Mouse (Mus musculus): ENCODE measurements around the gene Efcab9. TPM values are rescaled to one million over a fixed set of nuclear protein-coding genes. Genes with fewer than 3 reads are reported as not detected.

Efcab9 gene
- total RNA-seq, 2 experiments from 2014 or later = 1.6 TPM; not detected in 1

DNA sequence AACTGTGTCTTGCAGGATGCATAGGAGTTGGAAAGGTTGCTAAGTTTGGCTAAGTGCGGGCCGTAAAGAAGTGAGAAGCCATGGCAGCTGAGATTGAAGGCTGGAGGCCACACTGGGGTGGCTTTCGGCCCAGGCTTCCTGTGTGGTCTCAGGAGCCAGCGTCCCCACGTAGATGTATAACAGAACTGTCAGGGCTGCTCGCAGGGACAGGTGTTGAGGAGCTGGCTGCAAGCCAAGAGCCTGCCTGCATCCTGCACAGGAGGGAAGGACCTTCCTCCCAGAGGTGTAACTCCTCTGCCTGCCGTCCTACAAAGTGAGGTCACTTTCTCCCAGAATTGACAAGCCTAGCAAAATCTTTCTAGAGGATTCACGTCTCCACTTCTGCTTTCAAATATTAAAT is 26.8 kb upstream of the Efcab9 start:
- no peak for DNase-seq (ENCODE audit: low spot score in 2 of 2)
- intact Hi-C loops (cut with DNase I) = no loop called here

DNA sequence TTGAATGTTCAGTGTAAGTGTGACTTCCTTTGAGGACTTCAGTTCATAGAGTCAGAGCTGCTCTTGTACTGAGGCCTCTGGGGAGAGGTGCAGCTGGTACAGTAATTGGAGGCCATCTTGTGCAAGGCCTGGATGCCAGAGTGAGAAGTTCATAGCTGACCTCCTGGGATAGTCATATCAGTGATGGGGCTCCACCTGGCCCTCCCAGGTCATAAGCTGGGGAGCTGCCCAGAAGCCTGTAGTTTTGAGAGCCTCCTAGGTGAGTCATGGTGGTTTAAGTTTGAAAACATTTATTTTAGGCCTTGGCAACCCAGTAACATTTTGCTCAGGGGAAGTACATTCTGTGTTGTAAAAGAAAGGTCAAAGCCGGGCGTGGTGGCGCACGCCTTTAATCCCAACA is 26.1 kb upstream of the Efcab9 start:
- intact Hi-C loops (cut with DNase I) = no loop called here
- no peak for DNase-seq (ENCODE audit: low spot score in 2 of 2)

DNA sequence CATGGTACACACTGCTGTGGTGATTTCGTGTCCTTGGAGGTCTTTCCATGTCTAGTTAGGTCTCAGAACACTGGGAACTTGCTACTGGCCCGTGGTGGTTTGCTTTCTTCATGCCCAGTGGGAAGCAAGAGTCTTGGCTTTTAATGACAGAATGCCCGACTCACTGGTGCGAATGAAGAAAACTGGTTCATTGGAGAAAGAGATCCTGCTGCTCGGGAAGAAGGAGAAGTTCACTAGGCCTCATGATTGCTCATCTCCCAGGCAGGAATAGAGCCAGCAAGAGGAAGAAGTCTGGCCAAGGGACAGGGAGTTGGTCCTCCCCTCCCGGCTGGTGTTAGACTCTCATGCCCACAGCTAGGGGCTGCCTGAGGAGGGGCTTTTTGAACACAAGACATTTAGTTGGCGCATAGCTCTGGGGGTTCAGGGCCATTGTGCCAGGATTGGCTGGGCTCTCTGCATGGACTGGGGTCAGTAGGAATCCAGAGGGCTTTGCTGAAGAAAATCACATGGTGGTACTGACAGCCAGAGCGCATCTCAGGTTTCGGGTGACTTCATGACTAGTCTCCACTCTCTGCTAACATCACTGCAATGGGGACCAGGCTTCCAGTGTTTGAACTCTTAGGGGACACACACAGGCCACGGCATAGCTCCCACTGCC is 24.6 kb upstream of the Efcab9 start:
- intact Hi-C loops (cut with DNase I) = no loop called here
- no peak for DNase-seq (ENCODE audit: low spot score in 2 of 2)

DNA sequence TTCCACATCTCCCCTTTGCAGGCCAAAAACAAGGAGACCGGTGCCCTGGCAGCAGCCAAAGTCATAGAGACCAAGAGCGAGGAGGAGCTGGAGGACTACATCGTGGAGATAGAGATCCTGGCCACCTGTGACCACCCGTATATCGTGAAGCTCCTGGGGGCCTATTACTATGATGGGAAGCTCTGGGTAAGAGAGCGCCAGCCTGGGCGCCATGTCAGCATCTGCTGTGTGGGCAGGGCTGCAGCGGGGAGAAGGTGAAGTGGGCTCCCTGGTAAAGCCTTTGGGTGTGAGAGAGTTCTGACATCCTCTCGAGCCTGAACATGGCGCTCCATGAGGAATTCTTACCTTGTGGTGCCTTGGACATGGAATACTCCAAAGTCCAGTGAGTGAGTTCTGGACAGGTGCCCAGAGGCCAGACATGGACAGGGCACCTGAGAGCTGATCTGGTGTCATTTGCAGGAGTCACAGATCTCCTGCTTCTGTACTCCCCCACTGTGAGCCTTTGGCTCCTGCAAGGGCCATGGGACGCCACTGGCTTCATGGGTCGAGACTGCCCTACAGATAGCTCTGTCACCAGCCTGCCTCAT is 23.3 kb upstream of the Efcab9 start:
- DNase-seq (ENCODE audit: low spot score in 2 of 2) = no peak
- intact Hi-C loops (cut with DNase I) = no loop called here

DNA sequence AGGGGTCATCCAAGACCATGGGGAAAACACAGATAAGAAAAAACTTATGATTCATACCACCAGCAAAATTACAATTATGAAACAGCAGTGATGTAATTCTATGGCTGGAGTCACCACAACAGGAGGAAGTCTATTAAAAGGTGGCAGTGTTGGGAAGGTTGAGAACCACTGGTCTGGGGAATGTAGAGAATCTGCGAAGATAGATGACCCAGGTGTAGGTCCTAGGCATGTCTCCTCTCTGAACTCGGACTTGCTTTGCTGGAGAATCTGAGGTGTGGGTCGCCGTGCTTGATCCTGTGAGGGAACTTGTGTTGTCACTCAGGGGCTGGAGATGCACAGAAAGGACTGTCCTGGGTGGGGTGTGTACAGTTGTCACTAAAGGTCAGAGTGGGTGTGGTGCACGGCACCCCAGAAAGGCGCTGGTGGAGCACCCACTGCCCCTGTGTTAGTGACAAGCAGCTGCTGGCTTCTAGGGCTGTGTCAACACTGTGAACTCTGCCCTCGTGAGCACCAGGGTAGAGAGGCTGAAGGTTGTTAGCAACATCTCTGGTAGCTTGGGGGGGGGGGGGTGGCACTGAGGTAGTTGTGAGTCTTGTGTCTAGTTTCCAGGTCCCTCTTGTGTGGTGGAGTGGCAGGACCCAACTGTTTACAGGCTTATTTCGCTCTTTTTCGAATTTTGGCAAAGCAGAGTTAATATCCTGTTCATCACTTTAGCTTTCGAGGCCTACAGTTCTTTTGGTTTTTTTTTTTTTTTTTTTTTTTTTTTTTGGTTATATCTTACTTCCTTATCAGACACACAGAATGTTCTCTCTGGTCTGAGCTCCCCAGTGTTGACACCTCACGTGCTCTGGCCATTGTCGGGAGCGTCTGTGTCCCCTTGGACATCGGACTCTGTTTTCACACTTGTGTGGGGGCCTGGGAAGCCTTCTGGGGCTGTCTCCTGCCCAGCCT is 22.5 kb upstream of the Efcab9 start:
- intact Hi-C loops (cut with DNase I) = no loop called here
- no peak for DNase-seq (ENCODE audit: low spot score in 2 of 2)

DNA sequence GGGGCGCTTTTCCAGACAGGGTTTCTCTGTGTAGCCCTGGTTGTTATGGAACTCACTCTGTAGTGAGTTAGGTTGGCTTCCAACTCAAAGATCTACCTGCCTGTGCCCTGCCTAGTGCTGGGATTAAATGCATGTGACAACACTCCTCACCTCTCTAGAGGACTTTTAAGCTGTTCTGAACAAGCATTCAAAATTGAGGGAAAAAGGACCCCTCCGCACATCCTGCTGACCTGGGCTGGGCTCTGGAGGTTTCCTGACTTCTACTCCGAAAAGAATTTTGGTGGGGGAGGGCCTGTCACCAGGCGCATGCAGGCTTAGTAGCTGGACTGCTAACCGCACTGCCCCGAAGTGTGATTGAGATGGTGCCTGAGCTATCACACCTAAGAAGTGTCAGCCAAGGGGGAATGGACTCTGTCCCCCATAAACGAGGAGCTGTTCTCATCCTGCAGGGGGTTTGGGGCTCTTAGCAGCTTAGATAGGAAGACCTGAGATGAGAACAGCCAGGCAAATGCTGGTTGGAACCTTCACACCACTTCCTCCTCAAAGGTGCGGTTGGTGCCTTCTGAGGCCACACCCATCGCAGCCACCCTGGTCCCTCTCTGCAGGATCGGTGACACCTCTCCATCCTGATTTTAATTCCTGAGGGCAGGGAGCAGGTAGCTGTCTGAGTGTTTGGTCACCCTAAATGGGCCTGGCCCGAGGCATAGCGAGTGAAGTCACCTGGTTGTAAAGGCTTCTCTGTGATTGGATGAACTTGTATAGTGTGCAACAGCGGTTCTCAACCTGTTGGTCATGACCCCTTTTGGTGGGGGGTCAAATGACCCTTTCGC is 21.6 kb upstream of the Efcab9 start:
- DNase-seq (ENCODE audit: low spot score in 2 of 2) = no peak
- intact Hi-C loops (cut with DNase I) = no loop called here

DNA sequence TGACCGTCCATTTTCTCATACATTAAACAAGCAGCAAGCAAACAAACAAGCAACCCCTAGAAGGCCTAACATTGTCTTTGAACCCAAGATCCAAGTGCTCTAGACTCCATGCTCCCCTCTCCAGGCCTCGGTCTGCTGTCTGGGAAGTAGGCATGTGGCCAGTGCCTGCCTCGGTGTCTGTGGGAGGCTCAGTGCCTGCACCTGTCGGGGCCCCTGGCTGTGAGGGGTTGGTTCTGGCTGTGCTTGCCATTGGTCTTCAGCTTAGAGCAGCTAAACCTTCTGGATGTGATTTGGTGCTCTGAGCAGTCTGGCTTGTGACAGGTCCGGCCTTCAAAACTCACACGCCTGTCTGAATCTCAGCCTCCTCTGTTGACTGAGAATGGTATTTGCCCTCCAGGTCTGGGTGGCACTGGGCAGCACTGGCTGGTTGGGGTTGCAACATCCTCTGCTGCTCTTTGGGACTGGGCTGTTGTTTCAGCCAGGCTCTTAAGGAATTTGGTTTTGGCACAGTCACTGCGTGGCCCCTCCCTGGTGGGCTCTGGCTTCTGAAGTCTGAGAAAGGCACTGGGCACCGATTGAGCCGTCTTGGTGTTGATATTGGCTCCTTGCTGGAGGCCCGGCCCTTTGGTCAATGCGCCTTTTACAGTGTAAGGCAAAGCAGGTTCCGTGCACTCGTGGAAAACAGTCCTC is 20.7 kb upstream of the Efcab9 start:
- intact Hi-C loops (cut with DNase I) = no loop called here
- no peak for DNase-seq (ENCODE audit: low spot score in 2 of 2)

DNA sequence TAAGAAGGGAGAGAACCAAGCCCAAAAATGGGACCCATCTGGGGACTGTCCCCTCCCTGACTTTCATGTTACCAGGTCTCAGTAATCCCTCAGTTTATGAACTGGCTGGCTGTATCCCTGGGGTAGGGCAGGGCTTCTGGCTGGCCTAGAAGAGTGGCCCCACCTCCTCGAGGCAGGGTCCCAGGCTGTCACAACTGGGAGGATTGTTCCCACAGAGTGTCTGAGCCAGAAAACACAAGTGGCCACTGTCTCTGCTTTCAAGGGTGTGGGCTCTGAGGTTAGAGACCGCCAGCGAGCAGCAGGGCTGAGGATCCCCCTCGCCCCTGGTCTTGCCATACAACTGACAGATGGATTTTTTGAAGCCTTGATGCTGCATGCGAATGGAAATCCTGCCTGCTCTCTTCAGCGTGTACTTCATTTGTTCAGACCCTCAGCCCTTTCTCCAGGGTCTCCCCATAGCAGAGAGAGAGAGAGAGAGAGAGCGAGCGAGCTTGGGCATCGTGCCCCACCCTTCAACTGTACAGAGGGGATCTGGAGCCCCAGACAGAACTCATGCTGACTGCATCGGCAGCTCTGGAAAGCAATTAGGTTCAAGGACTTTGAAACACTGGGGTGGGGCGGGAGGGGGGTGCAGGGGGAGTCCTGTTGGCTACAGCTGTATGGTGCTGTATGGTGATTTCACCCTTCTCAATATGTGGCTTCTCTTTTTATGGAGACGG is 19.9 kb upstream of the Efcab9 start:
- intact Hi-C loops (cut with DNase I) = no loop called here
- DNase-seq (ENCODE audit: low spot score in 2 of 2) = no peak

DNA sequence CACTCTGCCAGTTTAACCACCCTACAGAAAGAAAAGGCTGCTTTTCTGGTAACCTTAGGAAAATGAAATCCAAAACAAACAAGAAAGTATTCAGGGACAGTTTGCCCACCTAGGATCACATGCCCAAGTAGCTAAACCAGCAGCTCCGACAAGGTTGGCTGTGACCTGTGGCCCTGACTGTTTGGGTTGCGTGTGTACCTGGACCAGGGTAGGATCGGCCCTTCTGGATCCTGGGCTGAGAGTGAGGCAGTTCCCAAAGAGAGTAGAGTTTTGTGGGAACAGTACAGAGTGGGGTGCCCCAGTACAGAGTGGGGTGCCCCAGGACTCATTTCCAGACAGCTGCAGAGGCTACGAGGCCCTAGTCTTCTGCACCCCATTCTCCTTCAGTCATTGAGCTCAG is 19.2 kb upstream of the Efcab9 start:
- DNase-seq (ENCODE audit: low spot score in 2 of 2) = no peak
- intact Hi-C loops (cut with DNase I) = no loop called here

DNA sequence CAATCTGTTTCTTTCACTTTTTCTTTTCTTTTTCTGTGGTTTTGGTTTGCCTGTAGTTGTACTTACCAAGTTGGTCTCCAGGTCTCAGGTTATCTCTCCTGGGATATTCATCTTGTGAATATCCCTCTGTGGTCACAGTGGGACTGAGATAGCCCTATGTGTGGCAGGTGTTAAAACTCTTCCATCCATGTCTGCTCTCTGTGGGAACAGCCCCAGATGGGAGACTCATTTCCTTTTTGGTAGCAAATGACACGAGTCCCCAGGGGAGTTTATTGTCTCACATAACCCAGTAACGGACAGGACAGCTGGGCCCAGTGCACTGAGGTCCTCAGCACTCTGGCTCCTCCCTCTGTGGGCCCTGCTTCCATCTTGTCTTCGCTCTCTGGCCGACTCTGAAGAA is 18.2 kb upstream of the Efcab9 start:
- intact Hi-C loops (cut with DNase I) = no loop called here
- DNase-seq (ENCODE audit: low spot score in 2 of 2) = no peak

DNA sequence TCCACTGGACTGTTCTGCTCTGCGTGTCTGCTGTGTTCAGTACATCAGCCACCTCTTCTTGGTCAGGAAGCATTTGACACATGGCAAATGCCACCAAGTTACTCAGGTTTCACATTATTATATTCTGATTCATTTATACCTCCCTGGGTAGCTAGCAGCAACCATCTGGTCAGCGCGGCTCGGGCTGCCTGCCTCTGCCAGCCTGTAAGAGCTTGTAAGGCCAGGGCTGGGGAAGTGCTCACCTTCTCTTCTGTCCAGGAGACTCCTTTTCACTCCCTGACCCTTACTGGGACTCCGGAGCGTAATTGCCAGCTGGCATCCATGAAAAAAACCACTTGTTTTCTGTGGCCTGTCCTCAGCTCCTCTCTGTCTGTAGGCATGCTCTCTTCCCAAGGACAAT is 17.4 kb upstream of the Efcab9 start:
- no peak for DNase-seq (ENCODE audit: low spot score in 2 of 2)
- intact Hi-C loops (cut with DNase I) = no loop called here

DNA sequence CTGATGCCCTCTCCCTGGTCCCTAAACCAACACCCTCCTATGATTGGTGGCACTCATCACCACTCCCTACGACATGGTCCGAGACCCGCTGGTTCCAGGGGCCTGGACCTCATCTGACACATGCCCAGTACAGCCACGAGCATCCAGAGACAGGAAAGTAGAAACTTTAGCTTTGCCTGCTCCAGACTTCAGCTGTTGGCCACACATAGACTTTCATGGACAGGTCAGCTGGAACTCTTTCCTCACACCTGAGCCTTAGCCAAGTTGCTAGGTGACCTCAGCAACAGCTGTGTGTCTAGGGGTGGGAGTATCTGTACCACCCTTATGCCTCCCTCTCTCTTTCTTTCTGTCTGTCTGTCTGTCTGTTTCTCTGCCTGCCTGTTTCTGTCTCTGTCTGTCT is 16.4 kb upstream of the Efcab9 start:
- no peak for DNase-seq (ENCODE audit: low spot score in 2 of 2)
- intact Hi-C loops (cut with DNase I) = no loop called here

DNA sequence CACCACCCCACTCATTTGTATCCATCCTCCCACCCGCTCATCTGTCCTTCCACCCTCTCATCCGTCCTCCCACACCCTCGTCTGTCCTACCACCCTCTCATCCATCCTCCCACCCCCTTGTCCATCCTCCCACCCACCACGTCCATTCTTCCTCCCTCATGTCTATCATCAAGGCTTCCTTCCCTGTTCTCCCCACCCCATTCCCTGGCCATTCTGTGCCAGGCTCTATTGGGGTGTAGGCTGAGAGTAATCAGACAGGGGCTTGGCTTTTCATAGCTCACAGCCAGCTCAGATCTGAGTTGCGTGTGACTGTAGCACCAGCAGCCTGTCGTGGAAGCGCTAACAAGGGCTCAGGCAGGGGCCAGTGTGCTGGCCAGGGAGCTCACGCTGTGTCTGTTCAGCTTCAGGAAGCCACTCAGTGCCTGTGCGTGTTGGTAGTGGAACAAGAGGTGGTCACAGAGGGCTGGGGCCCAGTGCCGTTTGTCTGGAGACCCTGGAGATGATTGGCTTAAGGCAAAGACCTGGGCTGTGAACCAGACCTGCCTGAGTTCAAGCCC is 15.6 kb upstream of the Efcab9 start:
- no peak for DNase-seq (ENCODE audit: low spot score in 2 of 2)
- intact Hi-C loops (cut with DNase I) = no loop called here

DNA sequence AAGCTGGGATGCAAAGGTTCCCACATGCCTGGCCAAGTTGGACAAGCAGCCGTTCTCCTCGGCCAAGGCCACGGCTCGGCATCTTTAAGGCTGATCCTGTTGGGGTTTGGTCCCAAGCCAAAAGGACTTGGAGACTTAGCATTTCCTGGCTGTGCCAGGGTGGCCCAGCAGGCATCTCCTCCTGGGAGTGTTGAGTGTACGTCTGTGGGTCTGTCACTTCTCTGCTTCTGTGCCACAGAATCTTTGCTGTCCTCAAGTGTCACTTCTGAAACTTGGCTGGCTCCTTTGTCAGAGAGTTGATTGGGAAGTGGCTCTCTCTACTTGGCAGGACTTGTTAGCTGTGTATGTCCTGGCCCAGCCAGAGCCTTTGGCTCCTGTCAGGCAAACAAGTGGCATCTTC is 14.6 kb upstream of the Efcab9 start:
- intact Hi-C loops (cut with DNase I) = no loop called here
- DNase-seq (ENCODE audit: low spot score in 2 of 2) = peak in 1 of 2 experiments; percentile 44

DNA sequence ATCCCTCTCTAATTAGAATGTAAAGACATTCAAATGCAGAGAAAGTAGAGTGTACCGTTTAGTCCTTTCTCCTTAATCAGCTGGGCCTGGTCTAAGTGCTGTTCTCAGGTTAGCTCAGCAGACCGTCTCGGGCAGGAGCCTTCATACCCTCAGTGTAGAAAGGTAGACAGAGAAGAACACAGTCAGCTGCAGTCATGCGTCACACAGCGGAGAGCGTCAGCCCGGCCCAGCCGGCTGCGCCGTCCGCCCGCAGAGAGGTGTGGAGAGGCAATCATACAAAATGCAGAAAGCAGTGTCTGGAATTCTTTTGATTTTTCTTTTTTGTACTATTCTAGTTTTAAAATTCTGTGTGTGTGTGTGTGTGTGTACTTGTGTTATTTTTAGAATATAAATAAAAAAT is 13.7 kb upstream of the Efcab9 start:
- no peak for DNase-seq (ENCODE audit: low spot score in 2 of 2)
- intact Hi-C loops (cut with DNase I) = no loop called here

DNA sequence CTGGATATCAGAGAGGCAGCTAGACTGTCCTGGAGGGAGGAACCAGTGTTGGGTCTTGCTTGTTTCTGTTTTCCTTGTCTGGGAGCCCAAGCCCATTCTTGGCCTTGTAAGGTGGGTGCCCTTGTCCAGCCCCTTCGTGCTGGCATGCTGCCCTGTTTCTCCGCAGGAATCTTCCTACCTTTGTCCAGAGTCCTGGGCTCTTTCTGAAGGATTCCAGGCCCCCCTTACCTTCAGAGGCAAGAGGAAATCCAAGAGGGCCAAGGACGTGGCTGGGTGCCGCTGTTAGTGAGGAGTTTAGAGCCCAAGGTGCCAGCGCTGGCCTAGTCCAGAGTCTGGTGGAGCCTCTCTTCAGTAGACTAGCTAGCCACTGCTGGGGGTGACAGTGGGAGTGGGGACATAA is 12.6 kb upstream of the Efcab9 start:
- DNase-seq (ENCODE audit: low spot score in 2 of 2) = no peak
- intact Hi-C loops (cut with DNase I) = no loop called here

DNA sequence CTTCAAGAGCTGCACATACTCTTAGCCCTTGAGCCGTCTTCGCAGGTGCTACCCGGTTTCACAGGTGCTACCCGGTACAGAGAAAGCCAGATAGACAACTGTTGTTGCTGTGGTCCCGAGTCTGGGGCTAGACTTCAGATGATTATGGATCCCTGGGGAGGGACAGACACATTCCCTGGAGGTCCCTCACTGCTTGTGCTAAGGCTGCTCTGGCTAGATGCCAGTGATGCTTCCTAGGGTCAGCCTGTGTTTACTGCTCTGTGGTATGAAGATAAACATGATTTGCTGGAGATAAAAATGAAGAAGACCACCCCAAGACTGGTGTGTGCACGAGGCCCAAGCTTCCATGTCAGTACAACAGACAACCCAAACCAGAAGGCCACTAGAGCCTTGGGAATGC is 12.2 kb upstream of the Efcab9 start:
- intact Hi-C loops (cut with DNase I) = no loop called here
- DNase-seq (ENCODE audit: low spot score in 2 of 2) = no peak

DNA sequence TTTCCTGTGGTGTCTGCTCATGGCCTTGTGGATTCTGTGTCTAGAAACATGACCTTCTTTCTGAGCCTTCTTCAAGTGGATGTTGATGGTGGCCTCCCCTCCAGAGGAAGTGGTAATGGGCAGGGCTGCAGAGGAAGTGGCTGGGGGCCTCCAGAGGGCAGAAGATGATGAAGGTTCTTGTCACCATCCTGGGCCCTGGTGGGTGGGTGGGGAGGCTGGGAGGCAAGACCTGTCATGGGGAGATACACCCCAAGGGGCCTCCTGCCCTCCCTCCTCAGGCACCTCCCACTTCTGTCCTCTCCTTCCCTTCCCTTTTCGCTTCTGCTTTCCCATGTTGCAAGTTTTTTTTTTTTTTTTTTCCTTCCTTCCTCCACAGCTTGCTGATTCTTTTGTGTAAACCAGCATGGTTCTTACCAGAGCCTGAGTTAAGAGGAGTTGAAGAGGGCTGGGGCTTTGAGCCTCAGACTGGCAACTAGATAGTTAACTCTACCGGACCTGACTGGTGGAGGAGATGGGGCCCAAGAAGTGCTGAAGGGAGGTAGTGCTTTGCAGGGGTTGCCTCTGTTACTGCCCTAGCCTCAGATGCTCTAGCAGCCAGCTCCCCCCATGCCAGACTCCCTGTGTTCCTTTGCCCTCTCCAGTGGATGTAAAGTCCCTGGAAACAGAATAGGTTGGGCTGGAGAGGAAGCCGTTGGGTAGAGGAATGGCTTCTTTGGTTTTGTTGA is 11.0 kb upstream of the Efcab9 start:
- DNase-seq (ENCODE audit: low spot score in 2 of 2) = no peak
- intact Hi-C loops (cut with DNase I) = no loop called here

Data from left cerebral cortex, postnatal 14 days (tissue).